Mouse (Mus musculus) megakaryocyte, adult 5-6 weeks (primary cell): ENCODE results near the gene Scyl1. TPM values are rescaled to one million over a fixed set of nuclear protein-coding genes. Genes with fewer than 3 reads are reported as not detected.
A peak's percentile ranks its signal among the peaks of the same experiment; 100 is the strongest.

Experiments
- ATAC-seq: 2 replicates; pipeline ENCODE4 v1.8.0; 2016; ENCODE audit warnings: mild to moderate bottlenecking, inconsistent platforms; ENCODE audit not compliant: poor library complexity, severe bottlenecking
- total RNA-seq, 2 experiments: library from RNA; stranded (forward) in 1 of 2; stranded (reverse) in 1 of 2; fragments of 153-499, 151-499 nt in 1 of 2; fragments of 221-1000, 200-1000 nt in 1 of 2; gene quantifications; 2 replicates each; pipeline versions ENCODE4 v1.2.3 to v1.2.4; 2015 to 2017

Gene Scyl1
- total RNA-seq, 2 experiments from 2014 or later: 21.8 to 30.9 TPM

- ATAC-seq: no peak
Observed at GRCm38 (mm10) chr19:5723934-5724548, 47.2 kb downstream of the Scyl1 start.

- ATAC-seq: no peak
Observed at GRCm38 (mm10) chr19:5722848-5723425, 48.3 kb downstream of the Scyl1 start.

GRCm38 (mm10) chr19:5721233-5721632 is 50.0 kb downstream of the Scyl1 start:
- ATAC-seq: no peak

GRCm38 (mm10) chr19:5716955-5717354 is 54.3 kb downstream of the Scyl1 start:
- no peak for ATAC-seq

GRCm38 (mm10) chr19:5715793-5716688 is 55.2 kb downstream of the Scyl1 start:
- no peak for ATAC-seq

GRCm38 (mm10) chr19:5713730-5714129 is 57.5 kb downstream of the Scyl1 start:
- peak; percentile 43 for ATAC-seq

GRCm38 (mm10) chr19:5713255-5713654 is 58.0 kb downstream of the Scyl1 start:
- no peak for ATAC-seq

GRCm38 (mm10) chr19:5711907-5712460 is 59.2 kb downstream of the Scyl1 start:
- ATAC-seq: peak; percentile 77

GRCm38 (mm10) chr19:5711218-5711617 is 60.0 kb downstream of the Scyl1 start:
- peak; percentile 36; the same call in 1 of the 2 replicates for ATAC-seq

GRCm38 (mm10) chr19:5710581-5710980 is 60.6 kb downstream of the Scyl1 start:
- ATAC-seq: no peak

- no peak for ATAC-seq
Observed at GRCm38 (mm10) chr19:5710068-5710467, 61.2 kb downstream of the Scyl1 start.

Other genes starting within 250 kb of the Scyl1 start
- 0.07 and 0.14 TPM in 2 replicates for gene Ovol1, start 210.8 kb downstream of the Scyl1 start, total RNA-seq (2015)
- gene Ovol1, start 210.8 kb downstream of the Scyl1 start, total RNA-seq (2017): 0.07 TPM in 1 of 2 replicates, not detected in the other
- 18.3 and 23.2 TPM in 2 replicates for gene Ap5b1, start 203.4 kb downstream of the Scyl1 start, total RNA-seq (2015)
- gene Ap5b1, start 203.4 kb downstream of the Scyl1 start, total RNA-seq (2017): 16.4 and 22.5 TPM in 2 replicates
- gene Rnaseh2c, start 169.5 kb downstream of the Scyl1 start, total RNA-seq (2015): 116 and 125 TPM in 2 replicates
- gene Rnaseh2c, start 169.5 kb downstream of the Scyl1 start, total RNA-seq (2017): 94.6 and 136 TPM in 2 replicates
- gene Kat5, start 161.2 kb downstream of the Scyl1 start, total RNA-seq (2015): 34.2 and 47.8 TPM in 2 replicates
- 69.4 and 73.9 TPM in 2 replicates for gene Kat5, start 161.2 kb downstream of the Scyl1 start, total RNA-seq (2017)
- 51.9 and 56.6 TPM in 2 replicates for gene Rela, start 133.9 kb downstream of the Scyl1 start, total RNA-seq (2015)
- 46.1 and 47.8 TPM in 2 replicates for gene Rela, start 133.9 kb downstream of the Scyl1 start, total RNA-seq (2017)
- 50.8 and 65.8 TPM in 2 replicates for gene Sipa1, start 107.7 kb downstream of the Scyl1 start, total RNA-seq (2015)
- 50.1 and 78.7 TPM in 2 replicates for gene Sipa1, start 107.7 kb downstream of the Scyl1 start, total RNA-seq (2017)
- gene Map3k11, start 82.7 kb downstream of the Scyl1 start, total RNA-seq (2015): 30.3 and 35.3 TPM in 2 replicates
- 39.8 and 50.8 TPM in 2 replicates for gene Map3k11, start 82.7 kb downstream of the Scyl1 start, total RNA-seq (2017)
- gene Pcnx3, start 82.5 kb downstream of the Scyl1 start, total RNA-seq (2015): 25.9 and 33.1 TPM in 2 replicates
- 19.3 and 19.6 TPM in 2 replicates for gene Pcnx3, start 82.5 kb downstream of the Scyl1 start, total RNA-seq (2017)
- not detected in 2 replicates for gene Kcnk7, start 67.1 kb downstream of the Scyl1 start, total RNA-seq (2015)
- not detected in 2 replicates for gene Kcnk7, start 67.1 kb downstream of the Scyl1 start, total RNA-seq (2017)
- gene Ehbp1l1, start 45.1 kb downstream of the Scyl1 start, total RNA-seq (2015): 30.8 and 31.0 TPM in 2 replicates
- gene Ehbp1l1, start 45.1 kb downstream of the Scyl1 start, total RNA-seq (2017): 118 and 119 TPM in 2 replicates
- gene Fam89b, start 41.8 kb downstream of the Scyl1 start, total RNA-seq (2015): 95.7 and 114 TPM in 2 replicates
- gene Fam89b, start 41.8 kb downstream of the Scyl1 start, total RNA-seq (2017): 65.5 and 78.8 TPM in 2 replicates
- 1.5 TPM in 1 of 2 replicates, not detected in the other for gene Ltbp3, start 30.5 kb downstream of the Scyl1 start, total RNA-seq (2015)
- 0.18 and 2.8 TPM in 2 replicates for gene Ltbp3, start 30.5 kb downstream of the Scyl1 start, total RNA-seq (2017)
- gene Frmd8, start 103.9 kb upstream of the Scyl1 start, total RNA-seq (2015): 21.4 and 21.9 TPM in 2 replicates
- 19.3 and 23.3 TPM in 2 replicates for gene Frmd8, start 103.9 kb upstream of the Scyl1 start, total RNA-seq (2017)
- gene Slc25a45, start 106.4 kb upstream of the Scyl1 start, total RNA-seq (2015): 55.6 and 67.9 TPM in 2 replicates
- 69.1 and 73.5 TPM in 2 replicates for gene Slc25a45, start 106.4 kb upstream of the Scyl1 start, total RNA-seq (2017)
- gene Tigd3, start 122.7 kb upstream of the Scyl1 start, total RNA-seq (2015): 0.54 and 0.59 TPM in 2 replicates
- gene Tigd3, start 122.7 kb upstream of the Scyl1 start, total RNA-seq (2017): 1.0 and 1.8 TPM in 2 replicates
- 52.2 and 52.4 TPM in 2 replicates for gene Dpf2, start 141.6 kb upstream of the Scyl1 start, total RNA-seq (2015)
- 88.7 and 107 TPM in 2 replicates for gene Dpf2, start 141.6 kb upstream of the Scyl1 start, total RNA-seq (2017)
- gene Cdc42ep2, start 153.4 kb upstream of the Scyl1 start, total RNA-seq (2015): 3.0 and 3.4 TPM in 2 replicates
- 1.7 and 1.9 TPM in 2 replicates for gene Cdc42ep2, start 153.4 kb upstream of the Scyl1 start, total RNA-seq (2017)
- gene Pola2, start 192.8 kb upstream of the Scyl1 start, total RNA-seq (2015): 36.9 and 37.7 TPM in 2 replicates
- 29.0 and 33.7 TPM in 2 replicates for gene Pola2, start 192.8 kb upstream of the Scyl1 start, total RNA-seq (2017)
- 0.16 and 0.20 TPM in 2 replicates for gene Slc22a20, start 214.7 kb upstream of the Scyl1 start, total RNA-seq (2015)
- gene Slc22a20, start 214.7 kb upstream of the Scyl1 start, total RNA-seq (2017): 1.1 and 1.2 TPM in 2 replicates
- gene Capn1, start 244.5 kb upstream of the Scyl1 start, total RNA-seq (2015): 31.1 and 32.2 TPM in 2 replicates
- 53.7 and 54.8 TPM in 2 replicates for gene Capn1, start 244.5 kb upstream of the Scyl1 start, total RNA-seq (2017)